Mouse (Mus musculus): ENCODE results near the gene Rgs9bp. TPM values are rescaled to one million over a fixed set of nuclear protein-coding genes. Genes with fewer than 3 reads are reported as not detected.
"Not testable (repeated sequence)": the region's sequence is repeated elsewhere in the genome, so short reads cannot be mapped to it uniquely, and the experiment has no call there.

The Rgs9bp gene
- polyA plus RNA-seq, 2 experiments from 2014 or later: 0.08 TPM; not detected in 1

DNA sequence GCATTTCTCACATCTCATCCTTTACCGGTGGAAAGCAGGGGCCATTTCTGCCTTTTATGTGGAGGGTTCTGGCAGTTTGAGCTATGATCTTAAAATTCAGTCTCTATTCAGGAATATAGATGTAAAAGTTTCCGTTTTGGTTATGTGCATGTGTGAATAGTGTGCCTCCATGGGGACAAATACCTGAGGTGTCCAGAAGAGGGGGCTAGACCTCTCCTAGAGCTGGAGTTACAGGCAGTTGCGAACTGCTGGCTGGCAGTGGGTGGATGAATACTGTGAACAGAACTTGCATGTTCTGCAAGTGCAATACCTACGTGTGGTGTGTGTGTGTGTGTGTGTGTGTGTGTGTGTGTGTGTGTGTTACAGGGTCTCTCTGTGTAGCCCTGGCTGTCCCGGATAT lies 2.7 kb downstream of the Rgs9bp start:
- no peak for ATAC-seq

DNA sequence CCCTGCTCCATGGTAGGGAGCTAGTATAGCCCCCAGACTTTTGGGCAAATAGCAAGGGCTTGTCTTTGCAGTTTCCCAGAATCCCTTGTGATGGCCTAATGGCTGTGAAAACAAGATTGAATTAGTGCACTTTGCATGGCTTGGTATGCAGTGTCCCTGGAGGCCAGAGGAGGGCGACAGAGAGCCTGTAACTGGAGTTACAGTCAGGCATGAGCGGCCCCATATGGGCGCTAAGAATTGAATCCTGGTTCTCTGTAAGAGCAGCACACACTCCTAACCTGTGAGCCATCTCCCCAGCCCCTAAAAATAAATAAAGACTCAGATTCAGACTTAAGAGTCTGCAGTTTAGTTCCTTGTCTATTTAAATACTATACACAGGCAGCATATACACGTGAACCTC lies 5.5 kb downstream of the Rgs9bp start:
- ATAC-seq: peak; percentile 60

DNA sequence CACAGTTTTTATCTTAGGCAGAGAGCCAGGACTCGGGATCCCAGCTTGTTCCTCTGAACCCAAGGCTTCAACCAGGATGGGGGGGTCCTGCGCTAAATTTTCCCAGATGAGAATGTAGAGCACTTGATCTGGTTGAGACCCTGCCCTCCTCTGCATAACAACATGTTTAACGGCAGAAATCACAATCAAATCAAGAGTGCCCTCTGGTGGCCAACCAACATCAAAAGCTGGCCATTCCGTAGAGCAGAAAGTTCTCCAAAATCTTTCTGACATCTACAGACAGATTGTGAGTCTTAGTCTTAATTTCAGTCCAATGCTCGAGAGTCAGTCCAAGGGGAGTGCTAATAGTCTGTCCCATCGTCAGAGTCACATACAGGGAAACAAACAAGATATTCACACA lies 14.5 kb downstream of the Rgs9bp start:
- not testable (repeated sequence) for ATAC-seq

DNA sequence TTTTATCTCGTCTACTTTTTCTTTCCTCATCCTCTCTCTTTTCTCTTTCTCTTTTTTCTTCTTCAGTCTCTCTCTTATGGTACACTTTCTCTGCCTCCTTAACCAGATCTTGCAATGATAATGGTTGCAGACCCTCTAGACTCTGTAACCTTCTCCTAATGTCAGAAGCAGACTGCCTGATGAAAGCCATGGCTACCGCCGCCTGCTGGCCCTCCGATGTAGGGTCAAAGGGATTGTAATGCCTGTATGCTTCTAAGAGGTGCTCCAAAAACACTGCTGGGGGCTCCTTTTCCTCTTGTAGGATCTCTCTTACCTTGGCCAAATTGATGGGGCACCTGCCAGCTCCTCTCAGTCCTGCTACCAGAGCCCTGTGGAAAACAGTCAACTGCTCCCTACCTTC lies 15.7 kb downstream of the Rgs9bp start:
- not testable (repeated sequence) for ATAC-seq

DNA sequence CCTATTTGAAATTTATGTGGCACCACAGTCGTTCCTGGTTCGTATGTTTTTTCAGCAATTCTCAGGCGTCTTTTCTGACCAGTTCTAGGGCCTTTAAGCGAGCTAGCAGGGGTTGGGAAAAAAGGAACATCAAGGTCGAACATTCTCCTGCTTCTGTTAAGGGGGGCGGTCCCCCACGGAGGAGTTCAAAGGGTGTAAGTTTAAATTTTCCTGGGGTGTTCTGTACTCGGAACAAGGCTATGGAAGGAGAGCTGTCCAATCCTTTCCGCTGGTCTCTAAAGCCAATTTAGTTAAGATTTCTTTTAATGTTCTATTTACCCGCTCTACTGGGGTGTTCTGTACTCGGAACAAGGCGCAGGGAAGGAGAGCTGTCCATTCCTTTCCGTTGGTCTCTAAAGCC lies 19.4 kb downstream of the Rgs9bp start:
- ATAC-seq: not testable (repeated sequence)

DNA sequence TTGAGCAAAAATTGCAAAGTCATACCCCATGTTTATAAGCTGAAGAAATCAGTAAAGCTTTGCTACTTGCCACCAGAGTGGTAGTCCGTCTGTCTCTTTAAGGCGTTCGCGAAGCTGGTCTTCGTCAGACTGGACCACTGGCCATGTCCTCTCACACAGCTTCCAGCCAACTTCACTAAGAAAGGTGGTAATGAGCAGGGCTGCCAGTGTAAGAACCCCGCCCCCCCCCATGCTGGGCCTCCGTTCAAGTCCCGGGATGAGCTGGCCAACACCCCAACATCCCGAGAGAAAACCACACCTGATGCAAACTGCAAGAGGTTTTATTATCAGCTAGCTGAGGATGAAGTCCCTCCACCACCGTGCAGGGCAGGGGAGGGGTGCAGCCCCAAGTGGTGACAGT lies 20.5 kb downstream of the Rgs9bp start:
- not testable (repeated sequence) for ATAC-seq

DNA sequence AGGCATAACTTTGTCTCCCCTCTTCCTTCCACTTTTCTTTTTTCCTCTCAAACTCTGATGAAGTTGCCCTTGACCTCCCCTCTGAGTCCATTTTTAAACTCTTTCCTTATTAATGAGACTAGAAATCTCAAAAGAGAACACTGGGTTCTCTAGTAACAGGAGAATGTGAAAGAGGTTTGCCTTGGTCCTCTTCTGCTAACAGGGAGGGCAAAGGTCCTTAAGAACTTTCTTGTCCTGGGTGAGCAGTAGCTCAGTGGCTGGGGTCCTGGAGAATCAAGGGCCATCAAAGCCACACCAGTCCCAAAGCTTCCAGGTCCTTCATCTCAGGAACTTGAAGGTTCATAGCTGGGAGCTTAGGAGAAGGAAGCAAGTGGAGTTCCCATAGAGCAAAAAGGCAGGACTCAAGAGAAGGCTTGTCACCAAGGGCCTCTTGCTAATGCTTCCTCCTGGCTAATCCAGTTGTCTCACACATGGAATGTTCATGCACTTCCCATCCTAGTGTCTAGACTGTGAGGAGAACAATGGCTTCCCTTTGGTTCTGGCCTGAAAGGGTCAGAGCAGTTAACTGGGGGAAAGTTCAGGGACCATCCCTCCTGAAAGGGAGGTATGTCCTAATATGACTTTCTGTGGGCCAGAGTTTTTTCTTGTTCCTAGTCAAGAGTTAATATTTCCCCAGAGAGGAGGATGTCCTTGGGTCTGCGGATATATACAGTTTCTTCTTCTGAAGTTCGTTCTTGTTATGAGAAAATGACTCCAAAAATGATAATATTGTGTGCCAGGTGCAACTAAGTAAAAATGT lies 21.1 kb downstream of the Rgs9bp start:
- ATAC-seq: no peak

DNA sequence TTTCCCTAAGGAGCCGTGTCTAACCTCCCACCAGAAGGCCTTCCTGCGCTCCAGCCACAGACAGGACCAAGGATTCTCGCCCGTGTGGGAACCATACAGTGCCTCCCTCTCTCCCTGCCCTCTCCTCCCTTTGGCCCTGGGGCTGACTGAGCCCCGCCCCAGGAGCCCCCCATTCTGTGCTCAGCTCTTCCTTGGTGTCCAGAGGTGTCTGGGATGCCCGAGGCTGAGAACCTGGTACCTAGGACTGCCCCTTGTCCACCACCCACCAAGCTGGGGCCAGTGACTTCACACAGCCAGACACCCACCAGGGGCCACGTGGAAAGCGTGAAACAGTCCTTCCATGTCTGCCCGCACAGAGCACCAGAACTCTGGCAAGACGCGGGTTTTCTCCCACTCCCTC lies 22.3 kb downstream of the Rgs9bp start:
- no peak for ATAC-seq

DNA sequence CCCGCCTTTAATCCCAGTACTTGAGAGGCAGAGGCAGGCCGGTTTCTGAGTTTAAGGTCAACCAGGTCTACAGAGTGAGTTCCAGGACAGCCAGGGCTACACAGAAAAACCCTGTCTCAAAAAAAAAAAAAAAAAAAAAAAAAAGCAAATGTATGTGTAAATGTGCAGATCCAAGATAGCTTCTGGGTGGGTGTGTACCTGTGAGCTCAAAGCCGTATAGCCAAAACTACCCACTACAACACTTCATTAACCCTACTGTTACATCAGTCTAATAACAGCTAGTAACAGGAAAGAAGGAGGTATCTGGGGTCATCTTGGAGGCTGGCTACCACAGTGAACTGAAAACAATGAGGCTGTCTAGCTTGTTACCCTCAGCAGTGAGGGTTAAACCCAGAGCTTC lies 25.5 kb downstream of the Rgs9bp start:
- no peak for ATAC-seq

DNA sequence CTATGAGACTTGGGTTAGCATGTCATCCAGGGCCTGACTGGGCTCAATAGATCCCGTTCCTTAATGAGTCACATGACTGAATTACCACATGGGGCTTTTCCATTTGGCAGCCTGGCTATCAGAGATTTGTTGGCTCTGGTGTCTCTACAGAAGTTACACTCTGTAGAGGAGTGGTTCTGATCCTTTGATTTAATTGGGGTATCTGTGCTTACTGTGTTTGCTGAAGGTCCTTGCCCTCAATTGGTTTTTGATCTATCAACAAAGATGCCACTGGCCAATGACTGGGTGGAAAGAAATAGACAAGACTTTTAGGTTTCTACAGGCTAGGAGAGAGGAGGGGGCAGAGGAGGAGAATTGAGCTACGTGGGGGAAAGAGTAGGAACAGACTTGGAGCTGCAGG lies 26.7 kb downstream of the Rgs9bp start:
- no peak for ATAC-seq

DNA sequence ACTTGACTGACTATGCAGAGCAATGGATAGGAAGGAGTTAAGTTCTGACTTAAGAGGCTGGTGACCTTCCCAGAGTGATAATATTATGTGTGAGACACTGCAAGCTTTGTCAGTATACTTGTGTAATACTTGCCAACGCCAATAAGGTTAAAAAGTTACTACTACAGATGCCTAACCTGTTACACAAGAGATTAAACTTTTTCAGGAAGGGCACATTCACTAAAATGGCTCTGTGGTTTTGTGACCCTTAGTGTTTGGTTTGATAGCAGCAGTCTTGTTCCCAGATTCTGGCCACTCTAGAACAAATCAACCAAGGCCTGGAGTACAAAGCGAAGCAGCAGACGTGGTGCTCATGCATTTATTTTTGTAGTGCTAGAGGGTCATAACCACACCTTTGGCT lies 27.8 kb downstream of the Rgs9bp start:
- ATAC-seq: no peak

DNA sequence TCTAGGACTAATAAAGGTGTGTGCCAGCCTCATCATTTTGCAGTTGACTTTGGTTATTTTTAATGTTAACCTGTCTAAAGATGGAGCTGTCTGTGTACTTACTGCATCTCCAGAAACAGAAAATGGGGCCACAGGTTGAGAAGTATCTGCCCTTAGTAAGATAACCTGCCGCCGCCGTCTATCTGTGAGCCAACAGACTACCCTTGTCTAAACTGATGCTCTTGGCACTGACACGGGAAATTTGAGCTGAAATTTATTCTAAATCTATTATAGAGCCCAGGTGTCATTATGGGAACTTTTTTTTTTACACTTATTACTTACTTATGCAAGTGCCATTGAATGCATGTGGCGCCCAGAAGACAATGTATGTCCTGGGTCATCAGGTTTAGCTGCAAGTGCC lies 28.5 kb downstream of the Rgs9bp start:
- no peak for ATAC-seq

DNA sequence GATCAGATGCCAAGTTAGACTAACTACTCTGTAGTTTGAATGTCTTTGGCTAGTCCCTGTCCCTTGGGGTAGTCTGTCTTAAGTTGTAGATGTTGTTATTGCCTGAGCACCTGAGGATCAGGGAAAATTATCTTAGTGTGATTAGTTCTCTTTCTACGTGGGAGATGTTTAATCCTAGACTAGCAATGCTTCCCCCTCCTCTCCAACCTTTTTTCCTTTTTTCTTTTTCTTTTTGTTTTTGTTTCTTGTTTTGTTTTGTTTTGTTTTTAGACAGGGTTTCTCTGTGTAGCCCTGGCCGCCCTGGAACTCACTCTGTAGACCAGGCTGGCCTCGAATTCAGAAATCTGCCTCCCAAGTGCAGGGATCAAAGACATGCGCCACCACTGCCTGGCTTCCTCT lies 29.2 kb downstream of the Rgs9bp start, which contains the start of gene Nudt19:
Gene Nudt19 (minus strand): TSS at position 100 of the 399 bp plus-strand sequence.
- ATAC-seq: no peak

DNA sequence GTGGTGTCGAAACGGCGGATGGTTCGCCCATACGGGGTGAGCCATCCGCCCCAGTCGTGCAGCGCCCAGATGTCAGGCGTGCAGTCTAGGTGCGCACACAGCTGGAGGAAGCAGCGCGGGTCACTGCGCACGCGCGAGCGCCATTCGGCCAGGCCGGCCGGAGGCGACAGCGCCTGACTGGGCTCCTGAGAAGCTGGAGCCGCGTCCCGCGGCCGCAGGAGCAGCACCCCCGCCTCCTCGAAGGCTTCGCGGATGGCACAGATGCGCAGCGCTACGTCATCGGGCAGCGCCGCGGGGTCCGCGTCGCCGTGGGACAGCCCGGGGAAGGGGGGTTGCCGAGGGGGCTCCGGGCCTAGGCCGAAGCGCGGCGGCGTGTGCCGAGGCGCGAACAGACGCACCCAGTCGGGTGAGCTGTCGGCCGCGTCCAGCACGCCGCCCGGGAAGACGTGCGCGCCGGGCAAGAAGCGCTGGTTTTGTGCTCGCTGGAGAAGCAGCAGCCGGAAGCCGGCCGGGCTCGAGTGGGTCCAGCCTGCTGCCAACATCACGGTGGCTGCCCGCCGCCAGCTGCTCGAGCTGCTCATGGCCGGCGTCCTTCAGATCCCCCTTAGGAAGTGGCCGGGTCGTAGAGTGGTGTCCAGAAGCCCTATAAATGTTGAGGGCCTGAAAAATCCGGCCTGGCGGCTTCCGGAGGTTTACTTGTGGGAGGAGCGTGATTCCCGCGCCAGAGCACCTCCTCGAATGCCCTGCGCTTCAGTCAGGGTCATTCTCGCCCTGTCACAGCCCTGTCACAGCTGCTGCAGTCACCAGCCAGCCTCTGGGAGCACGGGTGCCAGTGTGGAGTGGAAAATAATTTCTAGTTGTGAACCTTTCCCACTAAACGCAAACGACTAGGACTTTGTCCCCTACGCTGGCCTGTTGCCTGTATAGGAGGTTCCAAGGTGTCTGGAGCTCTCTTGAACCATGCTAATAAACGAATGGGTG lies 29.9 kb downstream of the Rgs9bp start:
- peak; percentile 78 for ATAC-seq

DNA sequence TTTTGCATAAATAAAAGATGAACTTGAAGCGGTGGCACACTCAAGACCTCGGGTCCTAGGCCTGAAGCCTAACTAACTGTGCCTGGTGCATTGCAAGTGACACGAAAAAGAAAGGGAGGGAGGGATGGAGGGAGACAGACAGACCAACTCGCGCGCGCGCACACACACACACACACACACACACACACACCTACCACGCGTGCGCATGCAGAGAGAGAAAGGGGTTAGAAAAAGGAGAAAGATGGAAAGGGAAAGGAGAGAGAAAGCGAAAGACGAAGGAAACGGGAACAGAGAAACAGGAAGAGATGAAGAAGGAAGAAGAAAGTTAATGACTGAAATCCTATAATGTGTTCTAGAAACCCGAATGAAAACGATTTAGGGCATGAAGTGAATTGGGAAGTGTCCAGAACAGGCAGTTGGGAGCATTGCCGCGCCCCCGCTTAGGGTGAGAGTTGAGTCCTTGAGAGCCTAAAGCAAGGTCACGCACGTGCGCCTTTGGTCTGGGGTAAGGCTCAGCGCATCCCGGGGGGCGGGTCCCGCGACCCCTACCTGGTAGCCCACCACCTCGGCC lies 30.7 kb downstream of the Rgs9bp start:
- peak; percentile 16 for ATAC-seq

DNA sequence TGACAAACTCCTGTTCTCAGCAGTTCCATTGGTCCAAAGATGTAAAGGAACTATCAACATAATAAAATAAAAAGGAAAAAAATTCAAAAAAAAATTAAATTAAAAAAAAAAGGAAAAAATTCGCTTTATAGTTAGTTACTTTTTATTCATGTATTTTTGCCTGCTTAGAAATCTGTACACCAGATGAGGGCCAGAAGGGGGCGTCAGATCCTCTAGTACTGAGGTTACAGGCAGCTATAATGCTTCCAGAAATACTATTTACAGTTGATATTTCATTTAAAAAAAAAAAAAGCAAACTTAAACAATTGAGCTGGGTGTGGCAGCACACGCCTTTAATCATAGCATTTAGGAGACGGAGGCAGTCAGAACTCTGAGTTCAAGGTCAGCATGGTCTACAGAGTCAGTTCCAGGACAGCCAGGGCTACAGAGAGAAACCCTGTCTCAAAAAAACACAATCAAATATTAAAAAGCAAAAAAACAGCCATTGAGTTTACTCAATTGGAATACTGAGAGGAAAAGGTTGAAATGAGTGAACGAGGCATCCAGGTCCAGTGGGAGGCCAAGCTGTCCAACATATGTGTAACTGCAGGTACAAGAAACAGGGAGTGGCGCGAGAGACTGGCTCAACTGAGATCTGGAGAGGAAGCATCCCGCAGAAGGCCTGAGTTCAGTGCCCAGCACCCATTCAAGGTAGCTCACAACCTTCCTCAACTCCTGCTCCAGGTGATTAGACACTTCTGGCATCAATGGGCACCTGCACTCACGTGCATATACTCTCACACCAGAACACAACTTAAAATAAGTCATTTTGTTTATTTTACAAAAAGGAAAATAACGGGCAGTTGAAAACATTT lies 31.4 kb downstream of the Rgs9bp start:
- no peak for ATAC-seq

DNA sequence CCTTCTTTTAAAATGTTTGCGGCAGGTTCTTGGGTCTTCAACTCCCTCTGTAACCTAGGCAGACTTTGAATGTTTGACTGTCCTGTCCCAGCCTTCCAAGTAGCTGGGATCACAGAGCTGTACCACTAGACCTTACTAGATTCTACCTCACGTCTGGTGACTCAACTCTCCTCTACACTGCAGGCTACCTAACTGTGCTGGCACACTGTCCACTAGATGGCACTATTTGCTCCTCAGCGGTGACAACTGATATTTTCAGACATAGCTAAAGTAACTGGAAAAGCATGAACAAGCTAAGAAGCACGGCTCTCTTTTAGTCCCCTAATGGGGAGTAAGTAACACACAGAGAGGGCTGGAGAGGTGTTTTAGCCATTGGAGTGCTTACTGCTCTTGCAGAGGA lies 39.5 kb downstream of the Rgs9bp start:
- peak; percentile 59 for ATAC-seq

DNA sequence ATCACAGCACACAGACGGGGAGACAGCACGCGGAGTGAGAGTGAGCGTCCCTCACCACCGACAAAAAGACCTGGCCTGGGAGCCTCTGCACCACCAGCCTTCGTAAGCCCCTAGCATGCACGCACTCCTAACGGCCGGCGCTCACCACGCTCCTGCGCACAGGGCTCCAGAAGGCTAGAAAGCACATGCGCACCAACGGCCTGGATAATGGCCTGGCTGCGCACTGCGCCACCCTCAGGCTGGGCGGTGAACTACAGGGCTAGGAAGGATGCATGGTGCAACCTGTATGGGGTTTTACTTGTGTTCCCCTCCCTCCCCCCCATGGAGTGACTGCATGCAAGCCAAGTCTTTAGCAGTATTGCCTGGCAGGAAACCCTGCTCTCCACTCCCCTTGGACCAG lies 47.8 kb downstream of the Rgs9bp start, which contains the start of gene Tdrd12:
Gene Tdrd12 (minus strand): TSS at position 184 of the 400 bp plus-strand sequence.
- ATAC-seq: no peak

DNA sequence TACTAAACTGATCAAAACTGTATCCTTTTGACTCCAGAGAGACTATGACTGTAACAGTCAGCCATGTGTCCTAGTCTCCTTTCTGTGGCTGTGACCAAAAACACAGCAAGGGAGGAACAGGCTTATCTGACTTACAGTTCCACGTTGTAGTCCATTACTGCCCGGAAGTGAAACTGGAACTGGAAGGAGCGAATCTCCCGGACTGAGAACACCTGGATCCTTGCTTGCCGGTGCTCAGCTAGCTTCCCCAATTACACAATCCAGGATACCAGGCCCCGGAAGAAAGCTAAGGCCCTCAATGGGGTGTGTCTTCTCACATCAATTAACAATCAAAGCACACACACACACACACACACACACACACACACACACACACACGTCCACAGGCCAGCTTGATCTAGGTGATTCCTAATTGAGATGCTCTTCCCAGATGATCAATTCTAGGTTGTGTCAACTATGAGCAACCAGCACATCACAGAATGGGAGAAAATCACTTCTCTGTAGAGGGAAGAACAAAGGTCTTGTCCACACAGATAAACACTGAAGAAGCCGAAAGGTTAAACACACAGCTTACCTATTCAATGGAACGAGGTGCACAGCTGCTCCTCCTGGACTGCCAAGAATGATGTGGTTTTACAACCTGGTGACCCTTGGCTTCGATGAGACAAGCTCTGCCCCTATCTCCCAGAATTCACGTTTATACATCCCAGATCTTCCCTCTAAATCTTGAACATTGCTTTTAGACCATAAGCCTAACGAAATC lies 49.5 kb downstream of the Rgs9bp start:
- no peak for ATAC-seq

DNA sequence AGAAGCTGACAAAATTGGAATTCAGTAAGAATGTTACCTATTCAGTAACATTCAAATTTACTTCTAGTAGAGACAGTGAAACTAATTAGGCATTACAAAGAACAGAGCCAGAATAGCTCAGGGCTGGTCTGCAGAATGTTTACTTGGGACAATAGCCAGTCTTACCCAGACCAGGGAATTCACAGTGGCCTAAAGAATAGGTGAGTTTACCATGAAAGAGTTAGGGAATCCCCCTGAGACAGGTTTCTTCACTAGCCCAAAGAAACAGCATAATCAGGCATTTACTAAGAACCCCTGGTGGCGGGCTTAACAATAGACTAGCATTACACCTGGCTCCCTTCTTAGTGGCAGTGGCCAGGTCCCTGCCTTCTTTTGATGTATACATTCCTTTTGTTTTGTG lies 54.8 kb downstream of the Rgs9bp start:
- not testable (repeated sequence) for ATAC-seq

DNA sequence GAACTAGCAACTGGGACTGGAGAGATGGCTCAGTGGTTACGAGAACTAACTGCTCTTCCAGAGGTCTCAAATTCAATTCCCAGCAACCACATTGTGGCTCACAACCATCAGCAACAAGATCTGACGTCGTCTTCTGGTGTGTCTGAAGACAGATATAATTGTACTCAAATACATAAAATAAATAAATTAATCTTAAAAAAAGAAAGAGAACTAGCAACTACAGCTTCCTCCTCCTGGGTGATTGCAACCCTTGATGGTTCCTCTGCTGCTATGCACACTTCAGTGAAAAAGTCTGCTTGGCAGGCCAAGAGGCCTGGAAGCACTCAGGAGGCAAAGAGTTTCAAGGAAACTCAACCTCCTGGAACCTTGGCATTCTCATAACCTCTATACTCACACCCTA lies 55.4 kb downstream of the Rgs9bp start:
- ATAC-seq: no peak
